Mouse (Mus musculus): ENCODE data around the gene Prm3. TPM values are rescaled to one million over a fixed set of nuclear protein-coding genes. Genes with fewer than 3 reads are reported as not detected.
"Not testable (repeated sequence)": the region's sequence is repeated elsewhere in the genome, so short reads cannot be mapped to it uniquely, and the experiment has no call there.

Gene Prm3
- polyA plus RNA-seq, 1 experiment from 2014 or later = not detected

- no peak for DNase-seq (ENCODE audit: low spot score)
- Histone ChIP-seq H3K27ac (replicated peaks; ENCODE audit: low read depth, low read length) (no peak overlapping the region), H3K9ac (ENCODE audit: low read length) (no peak overlapping the region), H3K4me3 (ENCODE audit: low read depth, low read length) (no peak overlapping the region), H3K4me2 (ENCODE audit: low read depth, severe bottlenecking) (no peak overlapping the region), H3K9me3 (ENCODE audit: control insufficient read depth, low read length) (no peaks in the 10 kb centered on the region), H3K36me3 (ENCODE audit: control insufficient read depth, insufficient read depth, low read length) (no peaks in the 10 kb centered on the region), H3K27me3 (ENCODE audit: control insufficient read depth, insufficient read depth, low read length) (no peaks in the 10 kb centered on the region), H3K4me1 (ENCODE audit: control insufficient read depth, insufficient read depth, low read length) (no peaks in the 10 kb centered on the region)
- ATAC-seq (ENCODE audit: insufficient number of reproducible peaks, low FRiP score, low TSS enrichment, low read depth) = no peak
- 80% methylated on average over 4 of the region's 4 CpGs for WGBS
These were observed 23.0 kb upstream of the Prm3 start for GRCm38 (mm10) chr16:10813726-10814125.

- H3K9me3 ChIP-seq (ENCODE audit: control insufficient read depth, low read length) = no peaks in the 10 kb centered on the region
- ATAC-seq (ENCODE audit: insufficient number of reproducible peaks, low FRiP score, low TSS enrichment, low read depth) (no peak), DNase-seq (ENCODE audit: low spot score) (no peak)
- no peak within 1 kb of the TSS for H3K9ac ChIP-seq (ENCODE audit: low read length)
- H3K4me1 ChIP-seq (ENCODE audit: control insufficient read depth, insufficient read depth, low read length) = no peaks in the 10 kb centered on the region
- H3K36me3 ChIP-seq (ENCODE audit: control insufficient read depth, insufficient read depth, low read length) = no peaks in the 10 kb centered on the region
- H3K27ac ChIP-seq (replicated peaks; ENCODE audit: low read depth, low read length) = no peak within 1 kb of the TSS
- WGBS = 88% methylated on average over 2 of the region's 2 CpGs
- H3K4me2 ChIP-seq (ENCODE audit: low read depth, severe bottlenecking) = no peak within 1 kb of the TSS
- H3K4me3 ChIP-seq (ENCODE audit: low read depth, low read length) = no peak within 1 kb of the TSS
- no peaks in the 10 kb centered on the region for H3K27me3 ChIP-seq (ENCODE audit: control insufficient read depth, insufficient read depth, low read length)
These were observed 22.2 kb upstream of the Prm3 start, which contains the start of gene Gm11172 for GRCm38 (mm10) chr16:10812865-10813371. Gm11172 (plus strand) TSS chr16:10812915.

- Histone ChIP-seq H3K27ac (replicated peaks; ENCODE audit: low read depth, low read length) (no peak overlapping the region), H3K4me3 (ENCODE audit: low read depth, low read length) (no peak overlapping the region), H3K9ac (ENCODE audit: low read length) (no peak overlapping the region), H3K4me2 (ENCODE audit: low read depth, severe bottlenecking) (no peak overlapping the region), H3K27me3 (ENCODE audit: control insufficient read depth, insufficient read depth, low read length) (no peaks in the 10 kb centered on the region), H3K36me3 (ENCODE audit: control insufficient read depth, insufficient read depth, low read length) (no peaks in the 10 kb centered on the region), H3K4me1 (ENCODE audit: control insufficient read depth, insufficient read depth, low read length) (0 out of 2 replicates have a peak, but pooled peaks cover 2% of the 10 kb centered on the region), H3K9me3 (ENCODE audit: control insufficient read depth, low read length) (no peaks in the 10 kb centered on the region)
- ATAC-seq (ENCODE audit: insufficient number of reproducible peaks, low FRiP score, low TSS enrichment, low read depth) (no peak), DNase-seq (ENCODE audit: low spot score) (no peak)
- 96% methylated on average over 1 of the region's 1 CpGs for WGBS
These were observed 19.7 kb upstream of the Prm3 start for GRCm38 (mm10) chr16:10810376-10810775.

GRCm38 (mm10) chr16:10805789-10806527 is 15.2 kb upstream of the Prm3 start, which contains the start of gene Prm1:
Prm1 (minus strand) TSS chr16:10805839.
- 72% methylated on average over 10 of the region's 10 CpGs for WGBS

GRCm38 (mm10) chr16:10802420-10802819 is 11.7 kb upstream of the Prm3 start:
- 90% methylated on average over 3 of the region's 3 CpGs for WGBS
- not testable (repeated sequence) for H3K4me1 ChIP-seq (ENCODE audit: control insufficient read depth, insufficient read depth, low read length); H3K27ac ChIP-seq (replicated peaks; ENCODE audit: low read depth, low read length); H3K4me2 ChIP-seq (ENCODE audit: low read depth, severe bottlenecking); DNase-seq (ENCODE audit: low spot score); H3K9me3 ChIP-seq (ENCODE audit: control insufficient read depth, low read length); H3K4me3 ChIP-seq (ENCODE audit: low read depth, low read length); H3K9ac ChIP-seq (ENCODE audit: low read length); H3K36me3 ChIP-seq (ENCODE audit: control insufficient read depth, insufficient read depth, low read length); ATAC-seq (ENCODE audit: insufficient number of reproducible peaks, low FRiP score, low TSS enrichment, low read depth); H3K27me3 ChIP-seq (ENCODE audit: control insufficient read depth, insufficient read depth, low read length)

More at GRCm38 (mm10) chr16:10805789-10806527, 15.2 kb upstream of the Prm3 start, which contains the start of gene Prm1:
- H3K9me3 ChIP-seq (ENCODE audit: control insufficient read depth, low read length) = no peaks in the 10 kb centered on the region
- no peak within 1 kb of the TSS for H3K4me2 ChIP-seq (ENCODE audit: low read depth, severe bottlenecking)
- no peak within 1 kb of the TSS; the same call in 1 of the 2 replicates for H3K27ac ChIP-seq (replicated peaks; ENCODE audit: low read depth, low read length)
- 0 out of 2 replicates have a peak, but pooled peaks cover 2% of the 10 kb centered on the region for H3K4me1 ChIP-seq (ENCODE audit: control insufficient read depth, insufficient read depth, low read length)
- H3K4me3 ChIP-seq (ENCODE audit: low read depth, low read length) = no peak within 1 kb of the TSS
- H3K9ac ChIP-seq (ENCODE audit: low read length) = no peak within 1 kb of the TSS
- H3K27me3 ChIP-seq (ENCODE audit: control insufficient read depth, insufficient read depth, low read length) = no peaks in the 10 kb centered on the region
- peak; percentile 47; the same call in 1 of the 2 replicates for ATAC-seq (ENCODE audit: insufficient number of reproducible peaks, low FRiP score, low TSS enrichment, low read depth)
- DNase-seq (ENCODE audit: low spot score) = no peak
- H3K36me3 ChIP-seq (ENCODE audit: control insufficient read depth, insufficient read depth, low read length) = no peaks in the 10 kb centered on the region

GRCm38 (mm10) chr16:10796034-10796433 is 5.3 kb upstream of the Prm3 start, which contains the start of gene Prm2:
Prm2 (minus strand) TSS chr16:10796134.
- peaks cover 7% of the 10 kb centered on the region; the same call in 1 of the 2 replicates for H3K27me3 ChIP-seq (ENCODE audit: control insufficient read depth, insufficient read depth, low read length)
- 74% methylated on average over 6 of the region's 6 CpGs for WGBS
- no peaks in the 10 kb centered on the region for H3K4me1 ChIP-seq (ENCODE audit: control insufficient read depth, insufficient read depth, low read length)
- H3K27ac ChIP-seq (replicated peaks; ENCODE audit: low read depth, low read length) = no peak within 1 kb of the TSS
- H3K4me3 ChIP-seq (ENCODE audit: low read depth, low read length) = no peak within 1 kb of the TSS
- DNase-seq (ENCODE audit: low spot score) = no peak
- H3K9ac ChIP-seq (ENCODE audit: low read length) = no peak within 1 kb of the TSS
- no peak for ATAC-seq (ENCODE audit: insufficient number of reproducible peaks, low FRiP score, low TSS enrichment, low read depth)
- H3K4me2 ChIP-seq (ENCODE audit: low read depth, severe bottlenecking) = no peak within 1 kb of the TSS
- H3K9me3 ChIP-seq (ENCODE audit: control insufficient read depth, low read length) = no peaks in the 10 kb centered on the region
- H3K36me3 ChIP-seq (ENCODE audit: control insufficient read depth, insufficient read depth, low read length) = no peaks in the 10 kb centered on the region

- H3K9me3 ChIP-seq (ENCODE audit: control insufficient read depth, low read length) = no peaks in the 10 kb centered on the region
- no peak overlapping the region for H3K4me2 ChIP-seq (ENCODE audit: low read depth, severe bottlenecking)
- no peaks in the 10 kb centered on the region for H3K27me3 ChIP-seq (ENCODE audit: control insufficient read depth, insufficient read depth, low read length)
- peaks cover 10% of the 10 kb centered on the region; the same call in 1 of the 2 replicates for H3K4me1 ChIP-seq (ENCODE audit: control insufficient read depth, insufficient read depth, low read length)
- no peak overlapping the region for H3K4me3 ChIP-seq (ENCODE audit: low read depth, low read length)
- no peak for DNase-seq (ENCODE audit: low spot score)
- no peaks in the 10 kb centered on the region for H3K36me3 ChIP-seq (ENCODE audit: control insufficient read depth, insufficient read depth, low read length)
- ATAC-seq (ENCODE audit: insufficient number of reproducible peaks, low FRiP score, low TSS enrichment, low read depth) = no peak
- H3K9ac ChIP-seq (ENCODE audit: low read length) = no peak overlapping the region
- no peak overlapping the region for H3K27ac ChIP-seq (replicated peaks; ENCODE audit: low read depth, low read length)
- 56% methylated on average over 4 of the region's 4 CpGs for WGBS
These were observed 1.8 kb downstream of the Prm3 start for GRCm38 (mm10) chr16:10788866-10789265.

- no peak within 1 kb of the TSS for H3K4me3 ChIP-seq (ENCODE audit: low read depth, low read length)
- H3K4me2 ChIP-seq (ENCODE audit: low read depth, severe bottlenecking) = no peak within 1 kb of the TSS
- H3K4me1 ChIP-seq (ENCODE audit: control insufficient read depth, insufficient read depth, low read length) = peaks cover 13% of the 10 kb centered on the region
- WGBS = 46% methylated on average over 16 of the region's 16 CpGs
- H3K9ac ChIP-seq (ENCODE audit: low read length) = no peak within 1 kb of the TSS
- no peak for ATAC-seq (ENCODE audit: insufficient number of reproducible peaks, low FRiP score, low TSS enrichment, low read depth)
- H3K27me3 ChIP-seq (ENCODE audit: control insufficient read depth, insufficient read depth, low read length) = no peaks in the 10 kb centered on the region
- no peaks in the 10 kb centered on the region for H3K36me3 ChIP-seq (ENCODE audit: control insufficient read depth, insufficient read depth, low read length)
- no peaks in the 10 kb centered on the region for H3K9me3 ChIP-seq (ENCODE audit: control insufficient read depth, low read length)
- no peak for DNase-seq (ENCODE audit: low spot score)
- H3K27ac ChIP-seq (replicated peaks; ENCODE audit: low read depth, low read length) = no peak within 1 kb of the TSS
These were observed 2.4 kb downstream of the Prm3 start, which contains the start of gene Tnp2 for GRCm38 (mm10) chr16:10788271-10788670. Tnp2 (minus strand) TSS chr16:10788660.

Measured in limb, embryonic 11.5 days (tissue).